Mouse (Mus musculus) spleen, embryonic (tissue): ENCODE measurements around the gene Kcnab2.

Experiments used
- CTCF ChIA-PET: fragments of 350-600 bp; sonication (Branson Sonifier 250); formaldehyde crosslinking; loops from one replicate; lab custom pipeline; 2022; lab: Charles Lee

Kcnab2 gene

GRCm38 (mm10) chr4:152477466-152478223 lies at the start of gene Kcnab2:
Gene Kcnab2 (minus strand): TSS chr4:152477871.
- CTCF ChIA-PET, result no interaction called here

- CTCF ChIA-PET, result no interaction called here
Measured at GRCm38 (mm10) chr4:152520083-152520482, 42.4 kb upstream of the Kcnab2 start.

DNA sequence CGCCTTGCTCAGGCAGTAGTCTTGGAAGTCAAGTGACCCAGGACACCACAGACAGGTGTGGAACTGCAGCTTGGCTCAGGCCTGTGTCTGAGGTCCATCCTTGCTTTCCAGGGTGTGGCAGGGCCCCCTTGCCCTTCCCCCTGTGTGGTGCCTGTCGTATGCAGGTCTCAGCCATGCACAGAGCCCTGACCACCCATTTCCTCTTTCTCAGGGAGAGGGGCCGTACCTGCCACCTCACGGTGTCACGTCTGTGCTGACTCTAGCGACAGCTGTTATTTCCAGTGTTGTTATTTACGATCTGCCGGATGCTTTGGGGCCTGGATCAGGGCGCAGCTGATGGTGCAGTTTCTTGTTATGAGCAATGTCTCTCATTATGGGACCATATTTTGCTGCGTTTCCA lies 41.4 kb upstream of the Kcnab2 start:
- CTCF ChIA-PET, result no interaction called here

- CTCF ChIA-PET, result no interaction called here
Measured at GRCm38 (mm10) chr4:152514884-152515283, 37.2 kb upstream of the Kcnab2 start.

GRCm38 (mm10) chr4:152512221-152512925 lies 34.7 kb upstream of the Kcnab2 start:
- CTCF ChIA-PET, result no interaction called here

DNA sequence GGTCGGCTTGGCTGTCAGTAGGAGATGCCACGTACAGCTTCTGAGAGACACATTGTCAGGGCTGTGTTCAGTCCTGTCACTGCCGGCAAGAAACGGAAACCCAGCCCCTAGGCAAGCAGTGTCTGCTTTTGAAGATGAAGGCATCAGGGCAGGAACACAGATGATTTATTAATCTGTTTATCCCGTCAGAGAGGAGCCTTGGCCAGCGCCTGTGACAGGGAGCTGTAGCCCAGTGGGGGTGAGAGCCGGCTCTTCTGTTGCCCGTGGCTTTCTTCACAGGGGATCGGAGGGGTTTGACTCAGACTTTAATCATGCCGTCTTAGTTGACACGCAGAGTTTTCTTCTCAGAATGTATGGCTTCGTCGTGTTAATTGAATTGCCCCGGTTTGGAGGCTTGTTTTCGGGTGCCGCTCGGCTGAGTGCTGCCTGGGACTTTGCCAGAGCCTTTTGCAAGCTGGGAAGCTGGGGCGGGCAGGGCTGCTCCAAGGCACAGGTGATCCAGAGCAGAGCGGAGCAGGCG lies 16.7 kb upstream of the Kcnab2 start:
- CTCF ChIA-PET, result no interaction called here

GRCm38 (mm10) chr4:152491250-152491899 lies 13.7 kb upstream of the Kcnab2 start:
- CTCF ChIA-PET, result interaction anchor here (0.6 kb wide), 1 partner anchor 172 kb away, joined by 17 read pairs; no protein-coding TSS in a partner anchor

GRCm38 (mm10) chr4:152490311-152490710 lies 12.6 kb upstream of the Kcnab2 start:
- CTCF ChIA-PET, result interaction anchor here (0.6 kb wide), 1 partner anchor 82 kb away, joined by 5 read pairs; no protein-coding TSS in a partner anchor

DNA sequence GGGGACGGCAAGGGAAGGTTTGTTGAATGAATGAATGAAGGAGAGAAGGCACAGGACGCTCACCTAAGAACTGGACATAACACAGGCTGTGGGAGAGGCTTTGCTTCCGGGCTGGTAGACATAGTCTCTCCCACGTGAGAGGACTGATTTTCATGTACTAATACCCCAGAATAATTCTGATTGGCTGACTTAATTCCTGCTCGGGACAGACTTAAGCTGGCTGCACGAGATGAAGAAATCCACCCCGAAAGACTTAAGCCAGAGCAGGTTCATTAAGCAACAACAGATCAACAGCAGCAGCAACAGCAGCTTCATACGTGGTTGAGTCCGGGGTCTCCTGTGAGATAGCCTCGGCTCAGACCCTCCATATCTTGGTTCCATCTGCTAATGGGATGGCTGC lies 10.4 kb upstream of the Kcnab2 start:
- CTCF ChIA-PET, result no interaction called here

- CTCF ChIA-PET, result no interaction called here
Measured at GRCm38 (mm10) chr4:152480426-152480825, 2.8 kb upstream of the Kcnab2 start.

DNA sequence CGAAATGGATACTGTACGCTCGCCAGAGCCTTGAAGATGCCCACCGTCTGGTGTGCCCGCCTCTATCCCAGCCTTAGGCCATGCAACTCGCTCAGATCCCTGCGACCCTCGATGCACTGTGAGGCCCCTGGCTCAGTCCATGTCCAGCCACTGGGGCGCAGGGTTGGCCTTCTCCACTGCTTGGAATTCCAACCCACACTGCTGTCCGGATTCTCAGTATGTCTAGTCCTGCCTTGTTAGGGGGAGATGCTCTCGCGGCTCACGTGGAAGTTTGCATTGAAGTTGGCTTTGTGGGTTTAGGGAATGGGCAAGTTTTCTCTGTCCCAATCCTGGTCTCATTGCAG lies 525 bp upstream of the Kcnab2 start:
- CTCF ChIA-PET, result no interaction called here

- CTCF ChIA-PET, result no interaction called here
Measured at GRCm38 (mm10) chr4:152477106-152477465, 585 bp downstream of the Kcnab2 start.

- CTCF ChIA-PET, result no interaction called here
Measured at GRCm38 (mm10) chr4:152476427-152477023, 1.1 kb downstream of the Kcnab2 start, which contains the start of gene Nphp4. Gene Nphp4 (plus strand): TSS chr4:152476706.

DNA sequence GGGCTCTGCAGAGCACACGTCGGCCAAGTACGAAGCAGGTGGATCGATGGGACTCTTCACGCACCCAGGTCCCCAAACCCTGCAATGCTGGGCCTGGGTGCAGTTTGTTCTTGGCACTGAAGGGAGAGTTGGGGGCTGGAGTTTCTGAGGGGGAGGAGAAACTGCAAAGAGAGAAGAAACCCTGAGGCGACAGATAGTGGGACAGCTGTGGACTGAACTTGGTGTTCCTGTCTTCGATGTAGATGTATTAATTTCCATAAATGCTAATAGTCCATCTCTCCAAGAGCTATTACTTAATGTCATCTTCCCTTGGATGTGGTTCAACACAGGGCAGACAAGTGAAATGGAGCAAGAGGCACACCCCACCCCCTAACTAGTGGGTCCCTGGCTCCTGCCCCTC lies 1.7 kb downstream of the Kcnab2 start:
- CTCF ChIA-PET, result no interaction called here

GRCm38 (mm10) chr4:152467951-152468350 lies 9.7 kb downstream of the Kcnab2 start:
- CTCF ChIA-PET, result no interaction called here

DNA sequence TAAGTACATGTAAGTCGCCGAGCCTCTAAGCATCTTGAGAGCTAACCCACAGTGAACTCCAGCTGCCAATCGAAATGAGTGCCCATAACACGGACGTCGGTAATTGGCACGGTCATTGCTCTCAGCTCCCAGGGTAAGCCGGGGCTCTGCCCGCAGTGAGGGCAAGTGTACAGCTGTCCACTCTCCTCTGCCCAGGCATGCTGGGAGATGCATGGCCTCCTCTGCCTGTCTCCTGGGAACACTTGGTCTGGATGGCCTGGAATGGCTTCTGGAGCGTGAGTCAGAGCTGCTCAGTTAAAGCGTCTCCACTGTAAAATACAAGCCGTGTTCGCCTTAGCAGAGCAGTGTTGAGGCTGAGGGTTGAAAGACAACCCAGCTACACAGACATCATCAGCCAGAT lies 11.1 kb downstream of the Kcnab2 start:
- CTCF ChIA-PET, result no interaction called here

DNA sequence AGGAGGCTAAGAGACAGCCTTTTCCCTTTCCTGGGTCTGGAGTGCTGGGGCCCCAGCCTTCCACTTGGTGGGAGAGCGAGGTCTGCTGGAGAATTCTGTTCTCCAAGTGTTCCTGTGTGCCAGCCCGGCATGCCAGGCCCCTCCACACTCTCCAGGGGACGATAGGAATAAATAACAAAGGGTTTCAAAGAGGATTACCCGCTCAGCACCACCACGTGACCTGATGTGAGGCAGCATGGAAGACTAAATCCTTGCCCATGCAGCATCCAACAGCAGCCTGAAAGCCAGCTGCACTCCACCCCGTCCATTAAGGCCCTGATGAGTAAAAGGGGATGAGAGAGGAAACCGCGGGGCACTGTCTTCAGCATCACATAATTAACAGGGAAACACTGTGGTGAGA lies 12.6 kb downstream of the Kcnab2 start:
- CTCF ChIA-PET, result no interaction called here

DNA sequence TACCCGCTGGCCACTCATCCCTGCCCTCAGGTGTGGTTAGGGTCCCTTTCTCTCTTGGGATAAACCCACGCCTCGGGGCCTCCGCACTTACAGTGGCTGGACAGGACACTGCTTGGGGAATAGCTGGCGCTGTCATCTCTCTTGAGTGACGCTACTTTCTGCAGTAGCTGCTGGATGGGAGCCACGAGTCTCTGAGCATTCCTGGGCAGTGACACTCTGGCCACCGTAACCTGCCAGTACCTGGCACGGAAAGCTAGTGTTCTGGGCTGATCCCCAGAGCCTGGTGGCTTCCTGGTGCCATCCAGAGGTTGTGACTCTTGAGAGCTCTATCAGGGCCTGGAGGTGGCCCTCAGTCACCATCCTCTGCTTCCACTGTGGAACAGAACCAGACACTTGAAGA lies 14.5 kb downstream of the Kcnab2 start:
- CTCF ChIA-PET, result no interaction called here

- CTCF ChIA-PET, result no interaction called here
Measured at GRCm38 (mm10) chr4:152462516-152462915, 15.2 kb downstream of the Kcnab2 start.

GRCm38 (mm10) chr4:152457673-152458072 lies 20.0 kb downstream of the Kcnab2 start:
- CTCF ChIA-PET, result no interaction called here

- CTCF ChIA-PET, result no interaction called here
Measured at GRCm38 (mm10) chr4:152456609-152457008, 21.1 kb downstream of the Kcnab2 start.

DNA sequence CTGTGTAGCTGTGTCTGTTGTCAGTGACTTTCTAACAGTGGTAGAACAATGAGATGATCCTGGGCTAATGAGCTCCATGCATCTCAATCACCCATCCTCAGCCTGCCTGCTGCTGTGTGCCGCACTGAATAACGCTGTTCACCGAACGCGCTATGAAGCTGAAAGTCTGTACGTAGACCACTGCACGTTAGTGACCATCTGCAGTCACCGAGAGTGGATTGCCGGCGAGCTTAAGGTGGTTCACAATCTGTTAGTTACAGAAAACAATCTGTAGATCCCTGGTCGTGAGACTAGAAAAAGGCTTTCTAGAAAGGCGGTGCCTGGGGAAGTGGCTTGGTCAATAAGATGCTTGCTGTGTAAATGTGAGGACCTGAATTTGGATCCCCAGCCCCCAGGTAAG lies 23.5 kb downstream of the Kcnab2 start:
- CTCF ChIA-PET, result no interaction called here
